Mouse (Mus musculus) stomach, embryonic 16.5 days (tissue): ENCODE results near the gene Tceal3. TPM values are rescaled to one million over a fixed set of nuclear protein-coding genes. Genes with fewer than 3 reads are reported as not detected.
"Not testable (repeated sequence)": the region's sequence is repeated elsewhere in the genome, so short reads cannot be mapped to it uniquely, and the experiment has no call there.

ENCODE experiments used
- ATAC-seq: fragments of 200-750 bp; cut with Nextera tagmentation; 2 replicates; pipeline ENCODE4 v1.8.0; 2017; ENCODE audit warnings: moderate number of reproducible peaks, moderate TSS enrichment; ENCODE audit not compliant: insufficient read depth, low FRiP score
- H3K27ac ChIP-seq: fragments of 300-500 bp; sonication (generic); 2 replicates; pipeline ENCODE4 v1.5.1; 2014; ENCODE audit warnings: low read length
- H3K27me3 ChIP-seq: fragments of 300-500 bp; sonication (generic); 2 replicates; pipeline ENCODE4 v1.6.1; 2014; ENCODE audit warnings: low read length, control low read depth, mixed read lengths; ENCODE audit not compliant: control insufficient read depth, insufficient read depth
- H3K36me3 ChIP-seq: fragments of 300-500 bp; sonication (generic); 2 replicates; pipeline ENCODE4 v1.6.1; 2014; ENCODE audit warnings: low read length; ENCODE audit not compliant: control insufficient read depth, insufficient read depth
- H3K4me1 ChIP-seq: fragments of 300-500 bp; sonication (generic); 2 replicates; pipeline ENCODE4 v1.6.1; 2014; ENCODE audit warnings: low read length, control low read depth, mixed read lengths; ENCODE audit not compliant: control insufficient read depth, insufficient read depth
- H3K4me2 ChIP-seq: fragments of 300-500 bp; sonication (generic); 2 replicates; pipeline ENCODE4 v1.6.1; 2014; ENCODE audit warnings: low read depth, low read length, mixed read lengths
- H3K4me3 ChIP-seq: fragments of 300-500 bp; sonication (generic); replicated peaks from 2 replicates; pipeline ENCODE4 v1.5.1; 2014; ENCODE audit warnings: mild to moderate bottlenecking, low read length
- H3K9ac ChIP-seq: fragments of 300-500 bp; sonication (generic); 2 replicates; pipeline ENCODE4 v1.6.1; 2014; ENCODE audit warnings: low read length
- H3K9me3 ChIP-seq: fragments of 300-500 bp; sonication (generic); replicated peaks from 2 replicates; pipeline ENCODE4 v1.6.1; 2016; ENCODE audit warnings: low read length, control low read depth; ENCODE audit not compliant: control insufficient read depth
- WGBS: fragments of 180-500 bp; shearing (Covaris S2); extraction: QIAGEN DNeasy Blood & Tissue Kit; methylation state at CpG from one replicate; pipeline ENCODE4 v1.1.7; 2014; 5-methylcytosine and 5-hydroxymethylcytosine counted together
- polyA plus RNA-seq: library from polyadenylated mRNA; unstranded; fragments of >200 nt; fragmentation: Nextera tagmentation; extraction: Ambion mirVana; gene quantifications from 2 replicates; pipeline ENCODE4 v1.2.1, GENCODE M21; 2015

Tceal3 gene
- polyA plus RNA-seq = 8.3 and 12.2 TPM in 2 replicates

- no peak within 1 kb of the TSS for H3K4me3 ChIP-seq
- H3K27me3 ChIP-seq = no peaks in the 10 kb centered on the region
- H3K27ac ChIP-seq = no peak within 1 kb of the TSS
- ATAC-seq = no peak
- no peak within 1 kb of the TSS for H3K4me2 ChIP-seq
- no peaks in the 10 kb centered on the region for H3K36me3 ChIP-seq
- no peaks in the 10 kb centered on the region for H3K9me3 ChIP-seq
- H3K9ac ChIP-seq = no peak within 1 kb of the TSS
- WGBS = 52% methylated on average over 12 of the region's 12 CpGs
- H3K4me1 ChIP-seq = no peaks in the 10 kb centered on the region
Measured at GRCm38 (mm10) chrX:136590199-136590896, at the start of gene Tceal3. TSS of gene Tceal3 (plus strand) at chrX:136590842.

DNA sequence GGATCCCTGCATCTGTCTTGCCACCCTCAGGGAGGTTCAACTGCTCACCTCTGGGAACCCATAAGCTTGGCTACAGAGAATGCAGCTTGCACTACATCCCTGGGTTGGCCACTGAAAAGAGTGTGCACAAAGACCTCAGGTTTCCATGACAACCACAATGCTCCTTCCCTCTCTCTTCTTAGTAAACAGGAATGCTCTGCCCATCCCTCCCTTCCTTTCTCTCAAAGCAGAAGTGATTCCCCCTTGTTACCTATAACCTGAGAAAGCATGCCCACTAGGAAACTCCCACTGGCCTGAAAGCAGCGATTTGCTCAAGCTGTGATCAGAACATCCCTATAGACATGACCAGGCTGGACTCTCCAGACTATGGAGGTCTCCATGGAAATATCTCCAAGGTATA lies 46.7 kb upstream of the Tceal3 start, which contains the start of gene Kir3dl2:
Gene Kir3dl2, minus strand, starts transcription at position 101 of the 400 bp plus-strand sequence.
- H3K9me3 ChIP-seq, H3K27ac ChIP-seq, H3K36me3 ChIP-seq, H3K9ac ChIP-seq, H3K4me1 ChIP-seq, H3K27me3 ChIP-seq, ATAC-seq, H3K4me3 ChIP-seq, H3K4me2 ChIP-seq: not testable (repeated sequence)
- 83% methylated on average over 1 of the region's 1 CpGs for WGBS

DNA sequence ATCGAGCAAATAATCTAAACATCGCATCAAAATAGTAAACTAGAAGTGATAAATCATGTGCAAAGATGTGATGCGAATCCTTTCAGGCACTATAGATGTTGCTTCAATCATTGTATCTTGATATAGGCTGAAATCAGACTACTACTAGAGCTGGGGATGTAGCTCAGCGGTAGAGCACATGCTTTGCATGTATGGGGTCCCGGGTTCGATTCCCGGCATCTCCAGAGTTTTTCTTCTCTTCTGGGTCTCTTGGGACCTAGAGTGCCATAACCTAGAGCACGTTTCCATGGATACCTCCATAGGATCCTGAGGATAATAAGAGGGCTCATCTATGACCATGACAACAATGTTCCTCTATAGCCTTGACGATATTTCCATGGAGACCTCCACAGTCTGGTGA lies 21.5 kb upstream of the Tceal3 start:
- not testable (repeated sequence) for H3K27me3 ChIP-seq, H3K4me1 ChIP-seq, H3K9ac ChIP-seq, ATAC-seq, H3K4me2 ChIP-seq, H3K27ac ChIP-seq, H3K4me3 ChIP-seq, H3K36me3 ChIP-seq, H3K9me3 ChIP-seq
- WGBS = 86% methylated on average over 9 of the region's 9 CpGs

DNA sequence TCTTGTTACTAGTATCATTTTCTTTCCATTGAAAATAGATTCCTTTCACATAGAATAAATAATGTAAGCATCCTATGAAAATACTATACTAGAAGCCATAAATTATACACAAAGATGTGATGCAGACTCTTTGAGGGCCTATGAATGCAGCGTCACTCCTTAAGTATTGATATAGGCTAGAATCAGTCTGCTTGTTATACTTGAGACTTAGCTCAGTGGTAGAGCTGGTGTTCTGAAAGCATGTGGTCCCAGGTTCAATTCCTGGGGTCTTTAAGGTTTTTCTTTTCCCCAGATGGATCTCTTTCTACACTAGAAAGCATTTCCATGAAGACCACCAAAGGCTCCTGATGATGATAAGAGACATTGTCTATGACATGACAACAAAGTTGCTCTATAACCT lies 6.0 kb upstream of the Tceal3 start:
- WGBS = 89% methylated on average over 1 of the region's 1 CpGs
- no peaks in the 10 kb centered on the region for H3K9me3 ChIP-seq

GRCm38 (mm10) chrX:136590897-136591257 lies 235 bp downstream of the Tceal3 start:
- Histone ChIP-seq H3K4me1 (no peaks in the 10 kb centered on the region), H3K36me3 (no peaks in the 10 kb centered on the region), H3K9me3 (no peaks in the 10 kb centered on the region), H3K4me3 (no peak overlapping the region), H3K4me2 (no peak overlapping the region), H3K9ac (no peak overlapping the region), H3K27me3 (no peaks in the 10 kb centered on the region), H3K27ac (no peak overlapping the region)
- no peak for ATAC-seq
- WGBS = 36% methylated on average over 2 of the region's 2 CpGs

More for the DNA sequence above, 6.0 kb upstream of the Tceal3 start:
- Histone ChIP-seq H3K9ac (no peak overlapping the region), H3K27me3 (no peaks in the 10 kb centered on the region), H3K27ac (no peak overlapping the region), H3K4me1 (no peaks in the 10 kb centered on the region), H3K36me3 (no peaks in the 10 kb centered on the region), H3K4me3 (no peak overlapping the region), H3K4me2 (no peak overlapping the region)
- ATAC-seq = no peak

DNA sequence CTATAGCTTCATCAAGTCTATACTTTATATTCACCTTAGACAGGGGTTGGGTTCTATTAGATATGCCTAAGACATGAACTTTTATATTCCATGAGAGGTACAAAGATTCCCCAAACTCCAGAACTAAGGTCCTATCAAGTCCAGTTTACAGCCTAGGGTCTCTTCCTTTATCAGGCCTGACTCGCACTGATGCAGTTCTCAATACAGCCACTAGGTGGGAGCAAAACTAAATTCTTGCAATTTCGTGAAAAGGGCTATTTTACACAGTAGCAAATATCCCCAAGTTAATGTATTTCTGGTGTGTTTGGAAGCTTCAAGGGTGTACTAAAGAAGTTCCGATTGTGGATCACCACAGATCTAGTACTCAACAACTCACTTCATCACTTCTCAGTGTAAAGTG lies 8.8 kb downstream of the Tceal3 start:
- Histone ChIP-seq H3K4me2 (no peak overlapping the region), H3K27ac (no peak overlapping the region), H3K27me3 (peaks cover 2% of the 10 kb centered on the region; the same call in 1 of the 2 replicates), H3K4me1 (no peaks in the 10 kb centered on the region), H3K36me3 (no peaks in the 10 kb centered on the region), H3K9me3 (no peaks in the 10 kb centered on the region), H3K4me3 (no peak overlapping the region), H3K9ac (no peak overlapping the region)
- WGBS = 13% methylated on average over 3 of the region's 3 CpGs
- ATAC-seq = no peak

GRCm38 (mm10) chrX:136606951-136607350 lies 16.3 kb downstream of the Tceal3 start:
- no peaks in the 10 kb centered on the region for H3K9me3 ChIP-seq
- WGBS = 77% methylated on average over 4 of the region's 4 CpGs
- no peak overlapping the region for H3K9ac ChIP-seq
- no peaks in the 10 kb centered on the region for H3K36me3 ChIP-seq
- ATAC-seq = no peak
- H3K27ac ChIP-seq = no peak overlapping the region
- no peaks in the 10 kb centered on the region for H3K4me1 ChIP-seq
- H3K27me3 ChIP-seq = no peaks in the 10 kb centered on the region
- H3K4me2 ChIP-seq = no peak overlapping the region
- no peak overlapping the region for H3K4me3 ChIP-seq

DNA sequence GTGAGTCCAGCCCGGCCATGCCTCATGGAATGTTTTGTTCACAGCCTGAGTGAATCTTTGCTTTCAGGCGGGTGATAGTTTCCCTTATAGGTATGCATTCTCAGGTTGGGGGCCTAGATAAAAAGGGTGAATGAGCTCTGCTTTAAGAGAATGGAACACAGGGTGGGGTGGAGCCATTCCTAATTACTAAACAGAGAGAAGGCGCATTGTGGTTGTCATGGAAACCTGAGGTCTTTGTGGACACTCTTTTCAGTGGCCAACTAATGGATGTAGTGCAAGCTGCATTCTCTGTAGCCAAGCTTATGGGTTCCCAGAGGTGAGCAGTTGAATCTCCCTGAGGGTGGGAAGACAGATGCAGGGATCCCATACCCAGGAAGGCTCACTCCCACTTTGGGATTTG lies 16.8 kb downstream of the Tceal3 start:
- H3K4me1 ChIP-seq = no peaks in the 10 kb centered on the region
- no peak overlapping the region for H3K27ac ChIP-seq
- H3K36me3 ChIP-seq = no peaks in the 10 kb centered on the region
- no peak overlapping the region for H3K9ac ChIP-seq
- WGBS = 75% methylated on average over 3 of the region's 3 CpGs
- H3K9me3 ChIP-seq = no peaks in the 10 kb centered on the region
- no peaks in the 10 kb centered on the region for H3K27me3 ChIP-seq
- no peak overlapping the region for H3K4me2 ChIP-seq
- H3K4me3 ChIP-seq = no peak overlapping the region
- no peak for ATAC-seq

- H3K9ac ChIP-seq = no peak overlapping the region
- H3K4me2 ChIP-seq = no peak overlapping the region
- H3K27ac ChIP-seq = no peak overlapping the region
- H3K9me3 ChIP-seq = no peaks in the 10 kb centered on the region
- 69% methylated on average over 3 of the region's 3 CpGs for WGBS
- no peaks in the 10 kb centered on the region for H3K4me1 ChIP-seq
- no peak for ATAC-seq
- H3K36me3 ChIP-seq = no peaks in the 10 kb centered on the region
- no peak overlapping the region for H3K4me3 ChIP-seq
- H3K27me3 ChIP-seq = no peaks in the 10 kb centered on the region
Measured at GRCm38 (mm10) chrX:136611346-136611745, 20.7 kb downstream of the Tceal3 start.
